Mouse (Mus musculus) NIH3T3 (cell line): ENCODE results near the gene Serpinb8.

Experiments used
- DNase-seq: peaks from one replicate; pipeline ENCODE4 v3.0.0-alpha.2; 2012; ENCODE audit warnings: low read depth

Gene Serpinb8

DNA sequence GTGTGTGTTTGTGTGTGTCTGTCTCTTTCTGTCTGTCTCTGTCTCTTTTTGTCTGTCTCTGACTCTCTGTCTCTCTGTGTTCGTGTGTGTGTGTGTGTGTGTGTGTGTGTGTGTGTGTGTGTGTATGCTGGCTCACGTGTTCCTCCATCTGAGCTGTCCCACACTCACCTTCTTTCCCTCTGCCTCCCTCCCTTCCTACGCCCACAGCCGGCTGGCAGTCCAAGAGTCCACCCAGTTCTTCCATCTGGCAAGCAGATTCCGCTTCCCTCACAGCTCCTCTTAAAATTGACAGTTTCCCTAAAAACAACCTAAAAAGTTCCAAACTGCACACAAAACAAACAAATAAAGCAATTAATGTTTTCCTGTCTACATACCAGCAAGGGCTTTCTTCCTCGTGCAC is 55.3 kb downstream of the Serpinb8 start:
- no peak for DNase-seq

GRCm38 (mm10) chr1:107657689-107658088 is 67.9 kb downstream of the Serpinb8 start:
- DNase-seq = no peak
